Mouse (Mus musculus) megakaryocyte, embryonic 14.5 days (primary cell): Measurements from ENCODE around the gene Fto.

Experiments
- FLI1 ChIP-seq: IDR thresholded peaks from 2 replicates; pipeline ENCODE4 v1.6.1; 2012; ENCODE audit warnings: low read length, inconsistent platforms, mixed read lengths
- GATA1 ChIP-seq: IDR thresholded peaks from 3 replicates; pipeline ENCODE4 v1.6.1; 2012; ENCODE audit warnings: mixed read lengths, low read length, inconsistent platforms, borderline replicate concordance

DNA sequence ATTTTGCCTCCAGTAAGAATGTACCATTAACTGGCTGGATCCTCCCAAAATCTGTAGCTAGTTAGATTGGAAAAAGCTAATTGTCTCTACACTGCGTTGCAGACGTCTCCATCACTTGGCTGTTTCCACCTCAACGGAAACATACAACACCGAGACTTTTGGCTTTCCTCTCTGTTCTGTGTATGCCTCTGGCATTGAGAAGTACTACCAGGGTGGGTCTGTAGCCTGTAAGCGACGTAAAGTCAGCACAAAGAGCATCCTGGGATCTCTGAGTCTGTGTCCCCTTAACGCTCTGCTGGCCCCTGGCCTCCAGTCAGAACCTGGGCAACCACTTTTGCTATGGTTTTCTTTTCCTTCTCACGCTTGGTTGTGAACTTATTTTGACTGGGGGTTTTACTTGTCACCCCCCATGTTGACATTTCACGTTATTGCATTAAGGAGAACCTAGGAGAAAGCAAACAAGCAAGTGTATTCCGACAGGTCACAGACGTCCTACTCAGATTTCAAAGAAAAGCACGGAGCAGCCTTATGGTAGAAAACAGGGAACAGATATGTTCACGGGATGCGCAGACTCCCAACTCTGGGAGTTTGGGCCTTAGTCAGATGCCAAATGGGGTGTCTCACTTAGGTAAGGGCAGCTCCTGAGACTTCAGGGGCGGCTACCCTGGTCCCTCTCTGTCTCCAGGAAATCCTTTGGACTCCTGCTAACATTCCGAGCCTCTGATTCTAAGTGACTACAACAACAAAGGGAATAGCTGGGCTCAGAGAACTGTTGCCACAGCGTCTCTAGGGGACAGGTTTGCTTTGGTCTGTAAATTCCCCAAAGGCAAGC is 263.0 kb downstream of the Fto start:
- TF ChIP-seq GATA1 (no peak), FLI1 (no peak)
